Mouse (Mus musculus) kidney, embryonic 16.5 days (tissue): ENCODE measurements at regions not wholly inside any gene's neighbourhood (a gene's known extent, or its start where the extent isn't known, plus 50 kb on each side); places are given as distances from the start of the nearest gene placed in this dataset.
"Not testable (repeated sequence)": the region's sequence is repeated elsewhere in the genome, so short reads cannot be mapped to it uniquely, and the experiment has no call there.

Source experiments
- ATAC-seq: fragments of 200-750 bp; cut with Nextera tagmentation; 2 replicates; pipeline ENCODE4 v1.8.0; 2017; ENCODE audit warnings: moderate TSS enrichment; ENCODE audit not compliant: low FRiP score, low TSS enrichment
- H3K27ac ChIP-seq: fragments of 300-500 bp; sonication (generic); 2 replicates; pipeline ENCODE4 v1.5.1; 2014; ENCODE audit warnings: low read length
- H3K27me3 ChIP-seq: fragments of 300-500 bp; sonication (generic); 2 replicates; pipeline ENCODE4 v1.6.1; 2014; ENCODE audit warnings: low read length, control low read depth, mixed read lengths; ENCODE audit not compliant: insufficient read depth
- H3K36me3 ChIP-seq: fragments of 300-500 bp; sonication (generic); 2 replicates; pipeline ENCODE4 v1.6.1; 2014; ENCODE audit warnings: low read length, control low read depth, mixed read lengths; ENCODE audit not compliant: insufficient read depth
- H3K4me1 ChIP-seq: fragments of 300-500 bp; sonication (generic); 2 replicates; pipeline ENCODE4 v1.6.1; 2014; ENCODE audit warnings: low read length, control low read depth, mixed read lengths; ENCODE audit not compliant: insufficient read depth
- H3K4me2 ChIP-seq: fragments of 300-500 bp; sonication (generic); replicated peaks from 2 replicates; pipeline ENCODE4 v1.6.1; 2014; ENCODE audit warnings: low read depth, low read length
- H3K4me3 ChIP-seq: fragments of 300-500 bp; sonication (generic); 2 replicates; pipeline ENCODE4 v1.5.1; 2014; ENCODE audit warnings: mild to moderate bottlenecking, low read length
- H3K9ac ChIP-seq: fragments of 300-500 bp; sonication (generic); replicated peaks from 2 replicates; pipeline ENCODE4 v1.6.1; 2014; ENCODE audit warnings: low read length
- H3K9me3 ChIP-seq: fragments of 300-500 bp; sonication (generic); 2 replicates; pipeline ENCODE4 v1.6.1; 2016; ENCODE audit warnings: low read length, control low read depth
- WGBS: fragments of 180-500 bp; shearing (Covaris S2); extraction: QIAGEN DNeasy Blood & Tissue Kit; methylation state at CpG from one replicate; pipeline ENCODE4 v1.1.7; 2014; 5-methylcytosine and 5-hydroxymethylcytosine counted together

DNA sequence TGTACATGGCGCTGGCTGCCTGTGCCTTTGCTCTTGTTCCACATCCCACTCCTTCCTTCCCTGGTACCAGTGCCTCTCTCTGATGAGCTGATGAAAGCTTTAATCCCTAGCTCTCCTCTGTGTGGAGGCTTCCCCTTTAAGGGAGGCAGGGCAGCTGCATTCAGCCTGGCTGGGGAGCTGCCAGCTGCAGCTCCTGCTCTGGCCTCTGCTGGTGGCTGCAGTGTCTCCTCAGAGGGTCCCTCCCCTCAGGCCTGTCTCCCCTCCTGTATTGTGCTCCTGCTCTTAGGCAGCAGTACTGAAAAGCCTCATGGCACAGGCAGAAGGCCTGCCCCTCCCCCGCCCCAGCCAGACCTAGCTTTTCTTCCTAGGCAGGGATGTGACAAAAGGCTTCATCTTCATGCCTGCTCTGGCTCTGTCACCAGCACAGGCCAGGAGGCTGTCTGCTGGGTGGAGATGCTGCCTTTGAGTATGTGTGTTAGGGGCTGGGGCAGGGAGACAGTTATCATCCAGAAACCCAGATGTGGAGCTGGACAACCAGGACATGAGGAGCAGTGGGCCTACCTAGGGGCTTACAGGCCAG, 97.7 kb upstream of the Zcchc13 start:
- H3K9ac ChIP-seq, H3K9me3 ChIP-seq, H3K36me3 ChIP-seq, H3K27me3 ChIP-seq, H3K4me3 ChIP-seq, H3K4me2 ChIP-seq, H3K27ac ChIP-seq: not testable (repeated sequence)
- WGBS, result 18% methylated on average over 2 of the region's 2 CpGs
- peaks cover 16% of the 10 kb centered on the region; the same call in 1 of the 2 replicates for H3K4me1 ChIP-seq
- ATAC-seq, result peak; percentile 87

DNA sequence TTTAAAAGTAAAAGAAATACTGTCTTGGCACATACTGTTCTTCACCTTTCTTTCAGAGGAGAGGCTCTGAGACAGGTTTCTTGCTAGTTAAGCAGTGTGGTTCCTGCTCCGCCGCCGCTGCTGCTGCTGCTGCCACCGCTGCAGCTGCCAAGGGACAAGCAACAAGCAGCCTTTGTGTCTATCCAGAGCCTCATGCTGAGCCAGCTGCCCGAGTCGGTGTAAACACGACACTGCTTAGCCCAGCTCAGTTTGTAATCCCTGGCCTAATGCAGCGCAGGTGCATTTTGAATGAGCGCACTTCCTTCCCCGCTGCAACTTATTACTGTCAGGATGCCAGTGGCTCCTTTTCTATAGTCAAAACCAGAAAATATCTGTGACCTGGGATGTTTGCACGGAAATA, 97.1 kb upstream of the Zcchc13 start:
- 0 out of 2 replicates have a peak overlapping the region, but pooled peaks have one; percentile 31 for H3K9ac ChIP-seq
- no peak overlapping the region for H3K4me3 ChIP-seq
- H3K4me2 ChIP-seq, result no peak overlapping the region
- peaks cover 16% of the 10 kb centered on the region; the same call in 1 of the 2 replicates for H3K4me1 ChIP-seq
- H3K27ac ChIP-seq, result peak overlapping the region; percentile 65
- 23% methylated on average over 11 of the region's 11 CpGs for WGBS
- H3K36me3 ChIP-seq, result no peaks in the 10 kb centered on the region
- no peak for ATAC-seq
- H3K9me3 ChIP-seq, result no peaks in the 10 kb centered on the region
- H3K27me3 ChIP-seq, result no peaks in the 10 kb centered on the region

DNA sequence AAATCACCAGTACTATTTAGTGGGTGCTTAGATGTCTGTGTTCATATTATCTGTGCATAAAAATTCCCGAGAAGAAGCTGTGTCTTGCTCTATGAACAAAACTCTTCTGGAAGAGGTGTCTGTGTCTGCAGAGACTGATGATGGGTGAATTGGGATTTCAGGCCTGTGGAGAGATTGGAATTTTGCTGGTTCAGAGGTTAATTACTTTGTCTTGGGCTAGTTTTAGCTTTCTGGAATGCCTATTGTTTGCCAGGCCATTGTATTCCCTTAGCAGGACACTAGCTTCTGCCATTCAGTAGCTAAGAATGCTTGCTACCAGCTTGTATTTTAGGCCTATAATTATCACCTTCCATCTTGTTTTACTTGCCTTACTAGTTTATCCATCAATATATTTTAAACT, 96.6 kb upstream of the Zcchc13 start:
- H3K9me3 ChIP-seq, result no peaks in the 10 kb centered on the region
- H3K4me2 ChIP-seq, result no peak overlapping the region
- no peak overlapping the region for H3K4me3 ChIP-seq
- 60% methylated on average over 1 of the region's 1 CpGs for WGBS
- peak overlapping the region; percentile 65; the same call in 1 of the 2 replicates for H3K27ac ChIP-seq
- no peaks in the 10 kb centered on the region for H3K27me3 ChIP-seq
- H3K4me1 ChIP-seq, result peaks cover 14% of the 10 kb centered on the region; the same call in 1 of the 2 replicates
- ATAC-seq, result no peak
- no peak overlapping the region for H3K9ac ChIP-seq
- H3K36me3 ChIP-seq, result no peaks in the 10 kb centered on the region

DNA sequence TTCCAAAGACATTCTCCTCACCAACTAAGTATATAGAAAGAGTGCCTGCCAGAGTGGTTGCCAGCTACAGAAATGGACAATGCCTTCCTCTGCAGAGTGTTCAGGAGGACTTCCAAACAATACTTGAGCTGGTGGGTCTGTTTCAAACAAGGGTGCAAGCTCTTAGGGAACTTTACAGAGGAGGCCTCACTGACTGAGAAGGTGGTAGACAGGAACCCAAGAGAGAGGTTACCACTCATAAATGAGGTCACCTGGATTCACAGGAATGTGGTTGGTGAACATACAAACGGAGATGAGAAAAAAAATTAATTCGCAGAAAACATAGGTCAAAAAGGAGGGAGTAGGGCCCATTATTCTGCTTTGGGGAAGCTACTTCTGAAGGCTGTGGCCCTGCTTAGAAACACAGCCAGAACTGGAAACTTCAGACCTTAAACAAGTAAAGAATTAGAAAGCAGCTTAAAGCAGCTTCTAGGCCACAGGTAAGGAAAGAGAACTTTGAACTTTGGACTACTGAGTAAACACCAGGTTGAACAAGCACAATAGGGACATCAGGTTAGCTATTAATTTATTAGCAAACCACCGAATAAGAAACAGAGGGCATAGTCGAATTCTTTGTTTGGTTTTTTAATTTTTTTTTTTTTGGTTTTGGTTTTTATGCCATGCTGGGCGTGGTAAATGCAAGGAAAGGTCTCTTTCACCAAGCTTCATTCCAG, 83.7 kb upstream of the Zcchc13 start:
- Histone ChIP-seq H3K4me1 (no peaks in the 10 kb centered on the region), H3K4me2 (no peak overlapping the region), H3K9me3 (no peaks in the 10 kb centered on the region), H3K27me3 (no peaks in the 10 kb centered on the region), H3K27ac (peak overlapping the region; percentile 39; the same call in 1 of the 2 replicates), H3K36me3 (no peaks in the 10 kb centered on the region), H3K4me3 (no peak overlapping the region), H3K9ac (no peak overlapping the region)
- 74% methylated on average over 5 of the region's 5 CpGs for WGBS
- 0 out of 2 replicates have a peak, but pooled peaks have one; percentile 61 for ATAC-seq

DNA sequence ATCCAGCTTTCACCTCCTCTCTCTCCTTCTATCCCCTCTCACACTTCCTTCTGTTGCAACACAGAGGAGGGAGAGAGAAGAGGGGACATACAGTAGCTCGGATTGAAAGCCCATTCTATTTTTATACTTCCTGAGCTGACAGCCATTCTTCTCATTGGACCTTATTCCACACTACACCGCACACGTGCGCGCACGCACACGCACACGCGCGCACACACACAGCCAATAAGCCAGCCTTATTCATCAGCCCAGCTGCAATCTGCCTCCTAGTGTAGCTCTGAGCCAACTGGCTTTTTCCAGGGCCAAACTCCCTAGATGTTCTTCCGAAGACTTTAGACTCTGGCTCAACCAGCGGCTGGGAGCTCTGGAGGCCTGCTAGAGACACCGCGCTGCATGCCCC, 79.1 kb upstream of the Zcchc13 start:
- Histone ChIP-seq H3K4me1 (0 out of 2 replicates have a peak, but pooled peaks cover 3% of the 10 kb centered on the region), H3K27ac (no peak overlapping the region), H3K36me3 (no peaks in the 10 kb centered on the region), H3K9me3 (no peaks in the 10 kb centered on the region), H3K4me3 (no peak overlapping the region), H3K9ac (no peak overlapping the region), H3K27me3 (no peaks in the 10 kb centered on the region), H3K4me2 (no peak overlapping the region)
- no peak for ATAC-seq
- 85% methylated on average over 14 of the region's 14 CpGs for WGBS

DNA sequence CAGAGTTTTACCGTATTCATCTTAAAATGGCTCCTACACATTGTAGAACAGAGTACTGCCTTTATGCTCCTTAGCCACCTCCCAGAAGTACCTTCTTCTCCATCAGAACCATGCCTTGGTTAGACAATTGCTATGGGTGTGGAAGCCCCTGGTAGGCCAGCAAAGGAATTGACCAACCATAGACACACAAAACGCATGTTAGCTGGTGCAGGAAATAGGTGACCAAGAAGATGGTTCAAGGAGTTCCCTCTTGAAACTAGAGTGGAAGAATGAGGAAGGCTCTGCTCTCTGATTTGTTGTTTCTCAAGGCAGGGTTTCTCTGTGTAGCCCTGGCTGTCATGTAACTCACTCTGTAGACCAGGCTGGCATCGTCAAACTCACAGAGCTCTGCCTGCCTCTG, 77.2 kb upstream of the Zcchc13 start:
- Histone ChIP-seq H3K4me3 (no peak overlapping the region), H3K4me2 (no peak overlapping the region), H3K9me3 (no peaks in the 10 kb centered on the region), H3K9ac (no peak overlapping the region), H3K4me1 (peaks cover 11% of the 10 kb centered on the region; the same call in 1 of the 2 replicates), H3K36me3 (no peaks in the 10 kb centered on the region), H3K27ac (no peak overlapping the region), H3K27me3 (no peaks in the 10 kb centered on the region)
- WGBS, result 93% methylated on average over 3 of the region's 3 CpGs
- ATAC-seq, result no peak

DNA sequence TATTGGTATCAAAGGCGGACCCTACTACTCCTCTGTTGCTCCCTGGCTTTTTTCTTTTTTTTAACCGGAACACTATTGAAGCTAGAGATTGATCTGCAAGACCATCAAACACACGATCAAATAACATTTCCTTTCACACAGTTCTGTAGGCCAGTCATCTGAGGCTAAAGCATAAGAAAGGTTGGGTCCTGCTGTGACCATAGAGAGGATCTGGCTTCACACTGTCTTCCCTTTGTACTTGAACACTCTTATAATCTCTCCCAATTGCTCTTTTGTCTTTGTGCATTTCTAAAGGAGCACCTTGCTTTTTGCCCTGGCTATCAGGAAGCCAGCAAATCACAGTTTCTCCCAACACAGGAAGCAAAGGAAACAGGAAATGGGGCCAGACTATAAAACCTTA, 76.8 kb upstream of the Zcchc13 start:
- Histone ChIP-seq H3K9ac (no peak overlapping the region), H3K4me1 (peaks cover 11% of the 10 kb centered on the region; the same call in 1 of the 2 replicates), H3K4me2 (no peak overlapping the region), H3K27ac (no peak overlapping the region), H3K27me3 (no peaks in the 10 kb centered on the region), H3K36me3 (no peaks in the 10 kb centered on the region), H3K9me3 (no peaks in the 10 kb centered on the region), H3K4me3 (no peak overlapping the region)
- ATAC-seq, result no peak
- 81% methylated on average over 3 of the region's 3 CpGs for WGBS

DNA sequence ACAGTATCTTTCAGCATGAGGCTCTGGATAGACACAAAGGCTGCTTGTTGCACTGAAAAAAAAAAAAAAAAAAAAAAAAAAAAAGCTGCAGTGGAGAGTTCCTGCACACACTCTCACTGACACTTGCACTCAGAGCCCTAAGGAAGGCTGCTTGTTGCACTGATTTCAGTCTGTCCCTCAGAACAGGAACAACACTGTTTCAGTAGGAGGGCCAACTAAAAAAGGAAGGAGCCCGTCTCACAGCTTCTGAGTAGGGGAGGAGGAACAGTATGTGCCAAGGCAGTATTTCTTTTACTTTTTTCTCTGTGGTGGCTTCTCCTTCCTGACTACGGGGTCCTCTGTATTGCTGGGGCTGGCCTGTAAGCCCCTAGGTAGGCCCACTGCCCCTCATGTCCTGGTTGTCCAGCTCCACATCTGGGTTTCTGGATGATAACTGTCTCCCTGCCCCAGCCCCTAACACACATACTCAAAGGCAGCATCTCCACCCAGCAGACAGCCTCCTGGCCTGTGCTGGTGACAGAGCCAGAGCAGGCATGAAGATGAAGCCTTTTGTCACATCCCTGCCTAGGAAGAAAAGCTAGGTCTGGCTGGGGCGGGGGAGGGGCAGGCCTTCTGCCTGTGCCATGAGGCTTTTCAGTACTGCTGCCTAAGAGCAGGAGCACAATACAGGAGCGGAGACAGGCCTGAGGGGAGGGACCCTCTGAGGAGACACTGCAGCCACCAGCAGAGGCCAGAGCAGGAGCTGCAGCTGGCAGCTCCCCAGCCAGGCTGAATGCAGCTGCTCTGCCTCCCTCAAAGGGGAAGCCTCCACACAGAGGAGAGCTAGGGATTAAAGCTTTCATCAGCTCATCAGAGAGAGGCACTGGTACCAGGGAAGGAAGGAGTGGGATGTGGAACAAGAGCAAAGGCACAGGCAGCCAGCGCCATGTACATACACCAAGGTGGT, 75.1 kb upstream of the Zcchc13 start:
- not testable (repeated sequence) for H3K4me3 ChIP-seq, H3K27me3 ChIP-seq, H3K36me3 ChIP-seq, H3K9me3 ChIP-seq, H3K27ac ChIP-seq, H3K4me2 ChIP-seq, H3K9ac ChIP-seq
- ATAC-seq, result peak; percentile 91
- peaks cover 11% of the 10 kb centered on the region; the same call in 1 of the 2 replicates for H3K4me1 ChIP-seq
- 43% methylated on average over 4 of the region's 5 CpGs for WGBS

DNA sequence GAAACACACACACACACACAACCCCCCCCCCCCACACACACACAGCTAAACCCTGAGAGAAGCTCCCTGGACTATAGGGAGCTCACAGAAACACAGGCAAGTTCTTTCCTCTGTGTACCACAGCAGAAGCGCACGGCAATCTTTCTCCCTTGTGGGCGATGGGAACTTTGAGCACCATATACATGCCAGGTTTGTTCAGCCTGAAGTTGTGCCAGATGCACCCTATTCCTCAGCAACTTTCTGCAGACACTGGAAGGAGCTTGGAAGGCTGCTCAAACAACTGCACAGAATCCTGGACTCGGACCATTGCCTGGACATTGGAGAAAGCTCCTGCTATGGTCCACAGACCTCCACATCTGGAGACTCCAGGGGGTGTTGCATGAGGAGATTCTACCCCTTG, 74.3 kb upstream of the Zcchc13 start:
- Histone ChIP-seq H3K27ac (peak overlapping the region; percentile 61; the same call in 1 of the 2 replicates), H3K4me3 (no peak overlapping the region), H3K9ac (no peak overlapping the region), H3K36me3 (no peaks in the 10 kb centered on the region), H3K4me1 (peaks cover 11% of the 10 kb centered on the region; the same call in 1 of the 2 replicates), H3K4me2 (no peak overlapping the region), H3K9me3 (no peaks in the 10 kb centered on the region), H3K27me3 (no peaks in the 10 kb centered on the region)
- 75% methylated on average over 4 of the region's 4 CpGs for WGBS
- no peak for ATAC-seq
